Mouse (Mus musculus) hematopoietic stem cell, adult 5-6 weeks (primary cell): ENCODE measurements around the gene Mapk1. TPM values are rescaled to one million over a fixed set of nuclear protein-coding genes. Genes with fewer than 3 reads are reported as not detected.

ENCODE experiments used
- ATAC-seq, 2 experiments: fragments of 125-278 bp in 1 of 2; replicated peaks in 1 of 2; 2 replicates each; pipeline ENCODE4 v1.8.0; 2016 to 2017; ENCODE audit warnings: inconsistent platforms in 2 of 2, mild to moderate bottlenecking in 2 of 2, moderate number of reproducible peaks in 2 of 2, low read depth in 1 of 2, moderate TSS enrichment in 1 of 2; ENCODE audit not compliant: low FRiP score in 2 of 2, poor library complexity in 2 of 2, severe bottlenecking in 2 of 2, insufficient read depth in 1 of 2, low TSS enrichment in 1 of 2
- total RNA-seq: library from RNA; stranded (forward); fragments of 172-1452, 232-1000 nt; gene quantifications from 2 replicates; pipeline ENCODE4 v1.2.3, GENCODE M21; 2017

Gene Mapk1
- total RNA-seq, 1 experiment from 2014 or later = 156 TPM

GRCm38 (mm10) chr16:17067552-17067951, 84.4 kb downstream of the Mapk1 start:
- ATAC-seq = no peak

DNA sequence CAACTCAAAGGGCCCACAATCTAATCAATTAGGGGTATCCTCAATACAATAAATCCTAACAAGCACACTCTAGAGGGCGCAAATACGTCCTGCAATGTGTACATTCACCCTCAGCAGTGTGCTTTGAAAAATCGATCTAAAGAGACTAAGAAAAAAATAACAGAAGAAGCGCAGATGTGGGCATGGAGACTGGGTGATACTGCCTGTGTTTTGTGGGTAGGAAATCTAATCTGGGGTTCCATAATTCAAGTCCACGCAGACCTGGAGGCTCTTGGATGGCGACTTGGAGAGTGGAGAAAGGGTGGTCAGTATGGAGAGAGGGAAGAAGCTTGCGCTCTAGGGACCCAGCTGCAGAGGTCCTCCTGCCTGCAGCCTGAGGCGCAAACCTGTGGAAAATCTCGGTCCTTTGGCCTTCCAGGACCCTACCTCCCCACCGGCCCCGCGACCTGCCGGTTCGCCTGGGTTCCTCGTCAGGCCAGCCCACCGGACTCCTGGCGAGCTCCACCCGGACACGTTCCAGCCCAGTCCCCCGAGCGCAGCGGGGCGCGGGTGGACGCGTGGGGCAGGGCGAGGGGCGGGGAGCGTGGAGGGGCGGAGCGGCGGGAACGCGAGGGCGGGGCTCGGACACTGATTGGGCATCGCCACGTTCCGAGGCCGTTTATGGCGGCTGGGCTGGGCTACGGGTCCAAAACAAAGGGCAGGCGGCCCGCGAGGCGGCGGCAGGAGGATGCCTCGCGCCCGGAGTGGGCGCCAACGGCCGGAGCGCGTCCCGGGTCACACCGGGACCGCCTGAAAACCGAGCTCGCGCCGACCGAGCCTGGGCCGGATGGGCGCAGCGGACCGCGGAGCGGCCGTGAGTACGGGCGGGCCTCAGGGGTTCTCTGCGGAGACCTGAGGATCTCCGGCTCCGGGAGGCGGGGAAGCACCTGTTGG, 86.6 kb downstream of the Mapk1 start, which contains the start of gene Ypel1:
Gene Ypel1 (plus strand): TSS at position 186 of the 933 bp plus-strand sequence.
- ATAC-seq = peak; percentile 72 to 92

DNA sequence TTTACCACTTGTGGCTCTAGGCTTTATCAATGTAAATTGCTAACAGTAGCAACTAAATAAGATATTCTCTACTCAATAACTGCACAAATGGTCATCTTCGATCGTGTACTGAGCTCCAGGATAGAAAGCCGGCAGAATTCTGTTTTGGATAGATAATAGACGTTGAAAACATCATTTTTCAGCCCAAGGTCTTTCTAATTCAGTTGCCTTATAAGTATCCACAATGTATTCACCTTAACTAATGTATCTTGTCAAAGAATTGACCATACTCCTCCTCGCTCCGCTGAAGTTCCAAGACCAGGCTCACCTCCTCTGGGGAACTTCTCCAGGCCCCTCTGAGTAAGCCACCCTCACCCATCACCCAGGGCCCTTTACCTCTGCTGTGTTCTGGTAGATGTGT, 87.5 kb downstream of the Mapk1 start:
- no peak for ATAC-seq

GRCm38 (mm10) chr16:17073000-17073399, 89.8 kb downstream of the Mapk1 start:
- ATAC-seq = no peak

- ATAC-seq = no peak
Measured at GRCm38 (mm10) chr16:17076301-17076700, 93.1 kb downstream of the Mapk1 start.

DNA sequence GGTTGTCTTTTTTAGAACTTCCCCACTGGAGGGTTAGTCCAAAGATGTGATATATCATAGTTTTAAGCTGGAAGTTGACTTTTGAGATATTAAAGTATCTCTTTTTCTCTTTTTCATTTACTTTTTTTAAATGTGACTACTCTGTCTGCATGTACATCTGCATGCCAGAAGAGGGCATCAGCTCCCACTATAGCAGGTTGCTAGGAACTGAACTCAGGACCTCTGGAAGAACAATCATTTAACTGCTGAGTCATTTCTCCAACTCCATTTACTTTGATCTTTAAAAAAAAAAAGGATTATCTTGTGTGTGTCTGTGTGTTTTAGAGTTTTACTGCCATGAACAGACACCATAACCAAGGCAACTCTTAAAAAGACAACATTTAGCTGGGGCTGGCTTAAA, 93.7 kb downstream of the Mapk1 start:
- ATAC-seq = no peak

- no peak for ATAC-seq
Measured at GRCm38 (mm10) chr16:17078101-17078500, 94.9 kb downstream of the Mapk1 start.

DNA sequence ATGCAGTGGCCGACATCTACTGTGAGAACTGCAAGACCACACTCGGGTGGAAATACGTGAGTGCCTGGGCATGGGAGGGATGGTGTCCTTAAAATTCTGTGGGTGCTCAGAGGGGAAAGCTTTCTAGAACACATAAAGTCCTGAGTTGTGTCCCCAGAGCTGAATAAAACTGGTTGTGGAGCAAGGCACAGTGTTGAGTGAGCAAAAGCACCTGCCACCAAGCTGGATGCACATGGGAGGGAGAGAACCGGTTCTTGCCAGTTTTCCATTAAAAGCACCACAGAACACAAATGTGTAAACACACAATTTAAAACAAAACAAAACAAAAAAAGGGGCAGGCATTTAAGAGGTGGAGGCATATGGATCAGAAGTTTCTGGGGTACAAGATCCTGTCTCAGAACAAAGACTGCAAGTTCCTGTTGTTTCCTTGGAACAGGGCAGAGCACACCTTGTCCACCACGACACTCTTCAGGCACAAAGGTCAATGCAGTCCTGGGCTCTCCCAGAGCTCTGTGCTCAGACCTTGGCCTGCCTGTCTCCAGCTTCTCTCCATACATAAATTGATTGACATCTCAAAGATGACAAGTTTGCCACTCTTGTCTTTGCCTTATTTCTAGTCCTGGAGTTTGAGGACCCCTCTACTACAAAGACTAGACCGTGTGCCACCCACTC, 99.1 kb downstream of the Mapk1 start:
- ATAC-seq = no peak

GRCm38 (mm10) chr16:17085636-17086035, 102.5 kb downstream of the Mapk1 start:
- peak in 1 of 2 experiments; percentile 33; a peak in 1 of 4 replicates for ATAC-seq

- no peak for ATAC-seq
Measured at GRCm38 (mm10) chr16:17086241-17086640, 103.1 kb downstream of the Mapk1 start.

- no peak for ATAC-seq
Measured at GRCm38 (mm10) chr16:17086669-17087193, 103.5 kb downstream of the Mapk1 start.

- ATAC-seq = no peak
Measured at GRCm38 (mm10) chr16:17088346-17088745, 105.2 kb downstream of the Mapk1 start.

DNA sequence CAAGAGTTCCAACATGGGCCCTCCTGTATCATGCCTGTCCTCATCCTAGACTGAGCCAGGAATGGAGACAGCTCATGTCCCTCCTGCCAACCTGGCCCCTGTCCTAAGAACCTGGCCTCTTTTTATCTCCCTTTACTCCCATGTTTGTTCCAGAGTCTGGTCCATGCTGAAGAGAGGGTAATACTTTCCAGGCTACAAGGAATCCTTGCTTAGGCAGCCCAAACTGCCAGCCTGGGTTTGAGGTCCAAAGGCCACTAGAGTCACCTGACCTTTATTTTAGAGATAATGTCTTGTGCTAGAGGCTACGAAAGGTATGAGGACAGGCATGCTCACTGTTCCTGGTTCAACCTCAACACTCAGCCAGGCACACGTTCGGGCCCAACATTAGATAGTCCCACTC, 113.8 kb downstream of the Mapk1 start:
- ATAC-seq = no peak

Other genes starting within 250 kb of the Mapk1 start
- gene Spag6l, start 153.9 kb upstream of the Mapk1 start, total RNA-seq = 6.2 and 7.3 TPM in 2 replicates
- not detected in 2 replicates for gene Igll1, start 119.4 kb upstream of the Mapk1 start, total RNA-seq
- 76.3 and 81.4 TPM in 2 replicates for gene Top3b, start 112.6 kb upstream of the Mapk1 start, total RNA-seq
- gene Vpreb1, start 112.5 kb upstream of the Mapk1 start, total RNA-seq = 0.99 TPM in 1 of 2 replicates, not detected in the other
- gene Ppm1f, start 86.9 kb upstream of the Mapk1 start, total RNA-seq = 24.6 and 28.1 TPM in 2 replicates
- gene Ypel1, start 86.3 kb downstream of the Mapk1 start, total RNA-seq = 13.5 and 14.4 TPM in 2 replicates
- gene Ppil2, start 127.9 kb downstream of the Mapk1 start, total RNA-seq = 85.2 and 117 TPM in 2 replicates
- gene 2610318N02Rik, start 141.8 kb downstream of the Mapk1 start, total RNA-seq = 5.0 and 9.0 TPM in 2 replicates
- 24.2 and 26.2 TPM in 2 replicates for gene Sdf2l1, start 149.0 kb downstream of the Mapk1 start, total RNA-seq
- 16.1 and 16.8 TPM in 2 replicates for gene Ydjc, start 161.2 kb downstream of the Mapk1 start, total RNA-seq
- 0.35 and 4.3 TPM in 2 replicates for gene Ccdc116, start 163.8 kb downstream of the Mapk1 start, total RNA-seq
- 99.6 and 120 TPM in 2 replicates for gene Ube2l3, start 219.3 kb downstream of the Mapk1 start, total RNA-seq
- 0.25 and 0.50 TPM in 2 replicates for gene Rimbp3, start 225.2 kb downstream of the Mapk1 start, total RNA-seq